Mouse (Mus musculus) thymus, adult 2 months (tissue): ENCODE measurements around the gene Stambpl1.

Experiments
- CTCF ChIP-seq: fragments of 200-500 bp; IDR thresholded peaks from 2 replicates; pipeline ENCODE4 v1.5.1; 2012; ENCODE audit warnings: mild to moderate bottlenecking, control low read depth, low read length, moderate library complexity, borderline replicate concordance; ENCODE audit not compliant: control insufficient read depth, poor library complexity, insufficient read depth; ENCODE audit errors: extremely low read depth
- POLR2A ChIP-seq: fragments of 200-500 bp; IDR thresholded peaks from 2 replicates; pipeline ENCODE4 v1.6.1; 2012; ENCODE audit warnings: mild to moderate bottlenecking, low read length, control low read depth, moderate library complexity; ENCODE audit not compliant: control insufficient read depth, poor library complexity, insufficient read depth; ENCODE audit errors: extremely low read depth

- TF ChIP-seq POLR2A (no peak), CTCF (no peak)
These were observed 18.0 kb downstream of the Stambpl1 start for GRCm38 (mm10) chr19:34209930-34210581.
